Mouse (Mus musculus) liver, embryonic 16.5 days (tissue): ENCODE data around the gene Foxr1. TPM values are rescaled to one million over a fixed set of nuclear protein-coding genes. Genes with fewer than 3 reads are reported as not detected.

Source experiments
- ATAC-seq: fragments of 200-750 bp; cut with Nextera tagmentation; 2 replicates; pipeline ENCODE4 v1.8.0; 2017; ENCODE audit warnings: low read depth, mild to moderate bottlenecking, moderate number of reproducible peaks, moderate library complexity
- H3K27ac ChIP-seq: fragments of 300-500 bp; sonication (generic); 2 replicates; pipeline ENCODE4 v1.5.1; 2014; ENCODE audit warnings: mild to moderate bottlenecking, low read length
- H3K27me3 ChIP-seq: fragments of 300-500 bp; sonication (generic); 2 replicates; pipeline ENCODE4 v1.6.1; 2014; ENCODE audit warnings: low read depth, low read length, mixed read lengths; ENCODE audit not compliant: control insufficient read depth, insufficient read depth
- H3K36me3 ChIP-seq: fragments of 300-500 bp; sonication (generic); 2 replicates; pipeline ENCODE4 v1.6.1; 2014; ENCODE audit warnings: mild to moderate bottlenecking; ENCODE audit not compliant: control insufficient read depth, insufficient read depth
- H3K4me1 ChIP-seq: fragments of 300-500 bp; sonication (generic); 2 replicates; pipeline ENCODE4 v1.6.1; 2014; ENCODE audit warnings: low read depth, low read length, mixed read lengths; ENCODE audit not compliant: control insufficient read depth
- H3K4me2 ChIP-seq: fragments of 300-500 bp; sonication (generic); 2 replicates; pipeline ENCODE4 v1.6.1; 2014; ENCODE audit warnings: low read depth, low read length, mixed read lengths
- H3K4me3 ChIP-seq: fragments of 300-500 bp; sonication (generic); 2 replicates; pipeline ENCODE4 v1.5.1; 2014; ENCODE audit warnings: low read depth, mild to moderate bottlenecking, low read length
- H3K9ac ChIP-seq: fragments of 300-500 bp; sonication (generic); 2 replicates; pipeline ENCODE4 v1.6.1; 2014; ENCODE audit warnings: low read depth, low read length
- H3K9me3 ChIP-seq: fragments of 300-500 bp; sonication (generic); replicated peaks from 2 replicates; pipeline ENCODE4 v1.6.1; 2016; ENCODE audit warnings: low read length; ENCODE audit not compliant: control insufficient read depth
- WGBS: fragments of 180-500 bp; shearing (Covaris S2); extraction: QIAGEN DNeasy Blood & Tissue Kit; methylation state at CpG from one replicate; pipeline ENCODE4 v1.1.7; 2014; ENCODE audit not compliant: insufficient replicate concordance; 5-methylcytosine and 5-hydroxymethylcytosine counted together
- polyA plus RNA-seq: library from polyadenylated mRNA; unstranded; fragments of >200 nt; fragmentation: Nextera tagmentation; extraction: Ambion mirVana; gene quantifications from 2 replicates; pipeline ENCODE4 v1.2.1, GENCODE M21; 2015

Foxr1 gene
- polyA plus RNA-seq, 1 experiment from 2014 or later: not detected

GRCm38 (mm10) chr9:44478959-44479605 is 38.1 kb upstream of the Foxr1 start:
- Histone ChIP-seq H3K27me3 (peaks cover 55% of the 10 kb centered on the region), H3K4me1 (peaks cover 21% of the 10 kb centered on the region), H3K4me3 (peak overlapping the region; percentile 55), H3K9ac (peak overlapping the region; percentile 6; the same call in 1 of the 2 replicates), H3K36me3 (no peaks in the 10 kb centered on the region), H3K4me2 (peak overlapping the region; percentile 61), H3K27ac (peak overlapping the region; percentile 57; the same call in 1 of the 2 replicates), H3K9me3 (no peaks in the 10 kb centered on the region)
- peak; percentile 8 for ATAC-seq
- under 1% methylated on average over 29 of the region's 29 CpGs for WGBS

DNA sequence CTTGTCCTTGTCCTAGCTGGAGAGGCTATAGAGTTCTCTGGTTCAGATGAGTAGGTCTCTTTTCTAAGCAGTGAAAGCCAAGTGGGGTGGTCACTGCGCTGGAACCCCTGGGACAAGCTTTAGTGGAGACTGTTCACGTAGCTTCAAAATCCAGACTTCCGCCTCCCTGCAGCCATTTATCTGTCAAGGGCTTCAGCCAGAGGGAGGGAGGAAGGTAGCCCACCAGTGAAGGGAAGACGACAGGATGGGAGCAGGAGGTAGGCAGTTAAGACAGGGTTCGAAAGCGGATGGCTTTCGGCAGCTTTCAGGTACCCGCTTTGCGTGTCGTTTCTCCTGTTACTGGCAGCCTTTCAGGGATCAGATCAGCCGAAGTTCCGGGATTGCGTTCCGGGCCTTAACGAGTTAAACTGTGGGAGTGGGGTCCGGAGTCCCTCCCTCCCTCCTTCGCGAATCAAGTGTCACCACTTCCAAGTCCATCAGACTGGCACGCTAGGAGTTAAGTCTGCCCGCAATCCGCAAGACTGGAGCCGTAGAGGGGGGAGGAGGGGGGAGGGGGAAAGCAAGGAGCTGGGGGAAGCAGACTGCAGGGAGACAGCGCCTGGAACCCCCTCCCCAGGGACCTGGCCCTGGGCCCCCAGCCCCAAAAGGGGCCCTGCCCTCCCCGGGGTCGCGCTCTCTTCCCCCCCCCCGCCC is 37.4 kb upstream of the Foxr1 start:
- H3K4me1 ChIP-seq: peaks cover 21% of the 10 kb centered on the region
- no peaks in the 10 kb centered on the region for H3K9me3 ChIP-seq
- H3K4me2 ChIP-seq: peak overlapping the region; percentile 61
- H3K36me3 ChIP-seq: no peaks in the 10 kb centered on the region
- ATAC-seq: no peak
- under 1% methylated on average over 23 of the region's 27 CpGs for WGBS
- H3K4me3 ChIP-seq: peak overlapping the region; percentile 55
- peaks cover 48% of the 10 kb centered on the region for H3K27me3 ChIP-seq
- H3K9ac ChIP-seq: no peak overlapping the region; the same call in 1 of the 2 replicates
- H3K27ac ChIP-seq: peak overlapping the region; percentile 57; the same call in 1 of the 2 replicates

- Histone ChIP-seq H3K36me3 (no peaks in the 10 kb centered on the region), H3K27me3 (peaks cover 40% of the 10 kb centered on the region), H3K4me1 (peaks cover 21% of the 10 kb centered on the region), H3K4me3 (peak overlapping the region; percentile 55), H3K9me3 (no peaks in the 10 kb centered on the region), H3K27ac (no peak overlapping the region), H3K4me2 (peak overlapping the region; percentile 61), H3K9ac (no peak overlapping the region; the same call in 1 of the 2 replicates)
- ATAC-seq: no peak
- 3% methylated on average over 24 of the region's 24 CpGs for WGBS
These were observed 36.6 kb upstream of the Foxr1 start for GRCm38 (mm10) chr9:44477339-44478228.

DNA sequence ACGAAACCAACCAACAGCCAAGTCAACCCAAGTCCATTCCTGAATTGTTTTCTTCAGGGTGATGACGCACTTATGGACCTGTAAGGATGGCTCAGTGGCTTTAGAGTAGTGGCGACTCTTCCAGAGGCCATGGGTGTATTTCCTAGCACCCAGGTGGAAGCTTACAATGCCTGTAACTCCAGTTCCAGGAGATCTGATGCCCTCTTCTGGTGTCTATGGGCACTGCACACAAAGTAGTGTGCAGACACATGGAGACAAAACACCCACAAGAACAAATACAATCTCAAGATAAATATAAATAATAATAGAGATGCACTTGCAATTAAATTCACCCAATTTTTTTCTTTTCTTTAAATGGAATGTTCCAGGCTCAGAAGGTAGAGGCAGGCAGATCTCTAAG is 35.0 kb upstream of the Foxr1 start:
- Histone ChIP-seq H3K36me3 (no peaks in the 10 kb centered on the region), H3K27me3 (peaks cover 26% of the 10 kb centered on the region), H3K4me3 (no peak overlapping the region), H3K4me2 (no peak overlapping the region), H3K9me3 (no peaks in the 10 kb centered on the region), H3K4me1 (peaks cover 21% of the 10 kb centered on the region), H3K27ac (no peak overlapping the region), H3K9ac (no peak overlapping the region)
- no peak for ATAC-seq
- WGBS: 71% methylated on average over 3 of the region's 3 CpGs

GRCm38 (mm10) chr9:44474327-44474726 is 33.4 kb upstream of the Foxr1 start:
- no peak overlapping the region for H3K4me2 ChIP-seq

GRCm38 (mm10) chr9:44473184-44473583 is 32.2 kb upstream of the Foxr1 start:
- 37% methylated on average over 3 of the region's 3 CpGs for whole genome bisulfite sequencing
- peaks cover 9% of the 10 kb centered on the region for H3K4me1 ChIP-seq
- no peaks in the 10 kb centered on the region for H3K36me3 ChIP-seq
- H3K9ac ChIP-seq: no peak overlapping the region
- H3K27ac ChIP-seq: no peak overlapping the region
- H3K27me3 ChIP-seq: peaks cover 3% of the 10 kb centered on the region
- no peaks in the 10 kb centered on the region for H3K9me3 ChIP-seq
- H3K4me3 ChIP-seq: no peak overlapping the region
- H3K4me2 ChIP-seq: no peak overlapping the region
- ATAC-seq: no peak

More at GRCm38 (mm10) chr9:44474327-44474726, 33.4 kb upstream of the Foxr1 start:
- Histone ChIP-seq H3K4me3 (no peak overlapping the region), H3K4me1 (peaks cover 15% of the 10 kb centered on the region), H3K36me3 (no peaks in the 10 kb centered on the region), H3K27me3 (peaks cover 15% of the 10 kb centered on the region), H3K9ac (no peak overlapping the region), H3K27ac (no peak overlapping the region), H3K9me3 (no peaks in the 10 kb centered on the region)
- ATAC-seq: no peak
- WGBS: 50% methylated on average over 1 of the region's 1 CpGs

DNA sequence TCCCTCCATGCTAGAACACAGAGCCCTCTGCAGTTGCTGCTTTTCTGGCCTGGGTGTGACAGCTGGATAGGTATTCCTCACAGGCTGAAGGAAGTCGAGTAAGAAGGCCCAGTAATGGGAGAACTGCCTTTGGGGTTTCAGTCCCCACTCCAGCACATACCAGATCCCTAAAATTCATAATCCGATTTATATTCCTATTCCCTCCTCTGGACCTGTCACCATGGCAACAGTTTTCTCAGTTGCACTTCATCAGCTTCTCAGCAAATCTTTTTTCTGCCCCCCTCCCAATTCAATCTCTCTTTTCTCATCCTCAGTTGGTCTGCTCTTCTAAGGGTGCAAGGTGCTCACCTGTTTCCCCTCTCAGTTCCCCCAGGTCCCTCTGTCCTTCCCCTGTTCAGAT is 27.9 kb upstream of the Foxr1 start:
- no peaks in the 10 kb centered on the region for H3K36me3 ChIP-seq

DNA sequence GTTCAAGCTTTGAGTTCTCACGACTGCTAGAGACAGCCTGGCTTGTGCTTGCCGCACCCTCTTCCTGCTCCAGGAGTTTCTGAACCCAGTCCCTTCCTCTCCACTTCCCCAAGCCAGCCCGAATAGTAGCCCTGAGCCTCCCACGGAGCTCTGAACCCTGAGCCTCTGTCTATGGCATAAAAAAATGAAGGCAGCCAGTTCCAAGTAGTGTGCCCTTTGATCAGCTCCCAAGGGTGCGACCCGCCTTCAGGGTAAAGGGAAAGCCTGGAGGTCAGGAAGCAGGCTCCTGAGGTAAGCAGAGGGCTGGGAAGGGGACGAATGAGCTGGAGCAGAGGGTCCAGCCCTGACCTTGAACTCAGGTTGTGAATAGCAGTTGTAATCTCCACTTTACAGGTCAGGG is 27.3 kb upstream of the Foxr1 start:
- no peak for ATAC-seq
- no peak overlapping the region for H3K4me3 ChIP-seq
- H3K27me3 ChIP-seq: no peaks in the 10 kb centered on the region
- no peaks in the 10 kb centered on the region for H3K9me3 ChIP-seq
- no peak overlapping the region for H3K4me2 ChIP-seq
- H3K36me3 ChIP-seq: no peaks in the 10 kb centered on the region
- H3K4me1 ChIP-seq: no peaks in the 10 kb centered on the region
- WGBS: 28% methylated on average over 7 of the region's 7 CpGs
- no peak overlapping the region for H3K9ac ChIP-seq
- H3K27ac ChIP-seq: no peak overlapping the region

More for the DNA sequence above, 27.9 kb upstream of the Foxr1 start:
- H3K27ac ChIP-seq: no peak overlapping the region
- H3K4me2 ChIP-seq: no peak overlapping the region
- no peaks in the 10 kb centered on the region for H3K27me3 ChIP-seq
- no peak overlapping the region for H3K9ac ChIP-seq
- WGBS: 45% methylated on average over 2 of the region's 2 CpGs
- no peak overlapping the region for H3K4me3 ChIP-seq
- no peak for ATAC-seq
- no peaks in the 10 kb centered on the region for H3K4me1 ChIP-seq
- no peaks in the 10 kb centered on the region for H3K9me3 ChIP-seq
